Mouse (Mus musculus) c-Kit-positive CD71-positive TER-119-negative erythroid progenitor cells, embryonic 14.5 days (primary cell): Measurements from ENCODE around the gene Cldn7.
"Not testable (repeated sequence)": the region's sequence is repeated elsewhere in the genome, so short reads cannot be mapped to it uniquely, and the experiment has no call there.

Source experiments
- DNase-seq: peaks from one replicate; pipeline ENCODE4 v3.0.0-alpha.2; 2013; ENCODE audit warnings: low read depth

The Cldn7 gene

DNA sequence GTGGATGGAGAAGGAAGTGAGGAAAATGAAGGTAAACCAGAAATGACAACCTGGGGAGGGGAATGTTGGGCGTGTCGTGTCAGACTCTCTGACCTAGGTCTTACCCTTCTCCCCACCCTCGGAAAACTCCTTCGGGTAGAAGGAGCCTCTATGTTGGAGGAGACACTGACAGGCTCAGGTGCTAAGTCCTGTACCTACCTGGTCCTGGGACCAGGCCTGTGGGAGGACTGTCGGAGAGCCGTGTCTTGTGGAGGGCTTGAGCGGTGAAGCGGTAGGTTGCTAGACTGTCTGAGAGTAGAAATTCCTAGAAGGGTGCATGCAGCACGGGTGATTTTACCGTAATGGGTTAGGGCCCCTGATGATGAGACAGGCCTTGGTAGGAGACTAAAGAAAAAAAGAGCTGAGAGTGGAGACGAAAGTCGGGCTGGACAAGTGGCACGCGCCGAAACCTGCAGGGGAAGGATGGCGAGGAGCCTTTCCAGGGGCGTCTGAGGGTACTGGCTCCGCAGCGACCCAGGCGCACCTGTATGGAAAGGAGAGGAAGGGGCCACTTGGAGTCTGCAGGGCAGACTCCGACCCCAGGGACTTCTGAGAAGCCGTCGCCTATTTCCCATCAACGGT, at the start of gene Cldn7:
TSS of gene Cldn7 (plus strand) at position 130 of the 621 bp plus-strand sequence.
- DNase-seq: no peak

GRCm38 (mm10) chr11:69914917-69915430, 49.6 kb upstream of the Cldn7 start:
- DNase-seq: no peak

DNA sequence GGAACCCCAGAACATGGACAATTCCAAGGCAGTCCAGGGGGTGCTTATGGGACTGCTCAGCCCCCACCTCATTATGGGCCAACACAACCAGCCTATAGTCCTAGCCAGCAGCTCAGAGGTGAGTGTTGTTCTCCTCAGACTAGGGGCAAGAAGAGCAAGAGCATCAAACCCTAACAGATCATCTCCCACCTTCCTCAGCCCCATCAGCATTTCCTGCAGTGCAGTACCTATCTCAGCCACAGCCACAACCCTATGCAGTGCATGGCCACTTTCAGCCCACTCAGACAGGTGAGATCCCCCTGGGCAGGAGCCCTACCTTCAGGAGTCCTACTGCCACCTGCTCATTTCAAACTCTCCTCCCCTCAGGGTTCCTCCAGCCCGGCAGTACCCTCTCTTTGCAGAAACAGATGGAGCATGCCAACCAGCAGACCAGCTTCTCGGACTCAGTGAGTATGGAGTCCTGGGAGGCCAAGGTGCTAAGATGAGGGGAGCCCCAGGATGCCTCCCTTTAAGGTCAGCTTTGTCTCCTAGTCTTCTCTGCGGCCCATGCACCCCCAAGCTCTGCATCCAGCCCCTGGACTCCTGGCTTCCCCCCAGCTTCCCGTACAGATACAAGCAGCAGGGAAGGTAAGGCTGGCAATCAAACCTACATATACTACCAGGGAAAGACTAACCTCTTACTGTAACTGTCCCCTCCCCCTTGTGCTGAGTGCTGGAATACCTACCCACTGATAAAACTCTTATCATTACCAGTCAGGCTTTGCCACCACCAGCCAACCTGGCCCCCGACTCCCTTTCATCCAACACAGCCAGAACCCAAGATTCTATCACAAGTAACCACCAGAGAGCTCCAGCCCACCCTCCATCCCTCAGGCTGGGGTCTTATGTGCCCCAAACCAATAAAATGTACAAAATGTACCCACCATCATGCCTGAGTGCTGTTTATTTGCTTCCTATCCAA, 48.6 kb upstream of the Cldn7 start:
- DNase-seq: peak; percentile 80

- DNase-seq: not testable (repeated sequence)
Measured at GRCm38 (mm10) chr11:69916652-69917378, 47.8 kb upstream of the Cldn7 start.

GRCm38 (mm10) chr11:69917379-69917948, 47.1 kb upstream of the Cldn7 start:
- no peak for DNase-seq

- no peak for DNase-seq
Measured at GRCm38 (mm10) chr11:69918118-69918517, 46.5 kb upstream of the Cldn7 start.

DNA sequence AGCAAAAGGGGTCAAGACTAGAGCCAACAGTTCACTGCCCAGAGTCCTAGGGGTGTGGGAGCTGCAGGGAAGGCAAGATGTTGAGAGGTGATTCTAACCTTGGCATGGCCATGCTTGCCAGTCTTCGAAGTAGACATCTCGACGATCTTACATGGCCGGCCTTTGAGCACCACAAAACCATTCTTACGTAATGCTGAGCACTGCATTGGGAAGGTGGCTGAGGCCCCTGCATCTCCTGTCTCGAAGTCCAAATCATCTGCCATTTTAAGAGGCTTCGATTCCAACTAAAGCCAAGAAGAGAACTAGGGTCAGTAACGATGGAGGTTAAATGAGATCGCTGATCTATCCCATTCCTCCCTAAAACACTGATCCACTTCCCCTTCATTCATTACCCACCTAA, 45.5 kb upstream of the Cldn7 start:
- DNase-seq: no peak

GRCm38 (mm10) chr11:69919661-69920265, 44.8 kb upstream of the Cldn7 start:
- DNase-seq: peak; percentile 92

GRCm38 (mm10) chr11:69920266-69921031, 44.1 kb upstream of the Cldn7 start:
- DNase-seq: no peak

- peak; percentile 99 for DNase-seq
Measured at GRCm38 (mm10) chr11:69921114-69922011, 43.2 kb upstream of the Cldn7 start, which contains the start of gene Eif5a. Gene Eif5a, minus strand, starts transcription at chr11:69921958.

GRCm38 (mm10) chr11:69922012-69922756, 42.4 kb upstream of the Cldn7 start:
- DNase-seq: no peak

GRCm38 (mm10) chr11:69922796-69923195, 41.8 kb upstream of the Cldn7 start:
- no peak for DNase-seq

DNA sequence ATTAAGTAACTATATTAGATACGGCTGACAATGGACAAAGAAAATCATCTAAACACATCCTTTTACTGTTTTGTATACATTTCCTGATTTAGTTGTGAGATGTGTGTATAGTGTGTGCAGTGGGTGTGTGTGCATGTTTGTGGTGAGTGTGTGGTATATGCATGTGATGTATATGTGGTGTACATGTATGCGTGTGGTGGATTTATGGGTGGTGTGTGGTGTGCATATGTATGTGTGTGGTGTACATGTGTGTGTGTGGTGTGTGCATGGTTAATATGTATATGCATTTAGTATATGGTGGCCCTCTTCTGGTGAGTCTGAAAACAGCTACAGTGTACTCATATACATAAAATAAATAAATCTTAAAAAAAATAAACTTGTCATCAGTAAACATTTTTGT, 37.1 kb upstream of the Cldn7 start:
- DNase-seq: no peak

DNA sequence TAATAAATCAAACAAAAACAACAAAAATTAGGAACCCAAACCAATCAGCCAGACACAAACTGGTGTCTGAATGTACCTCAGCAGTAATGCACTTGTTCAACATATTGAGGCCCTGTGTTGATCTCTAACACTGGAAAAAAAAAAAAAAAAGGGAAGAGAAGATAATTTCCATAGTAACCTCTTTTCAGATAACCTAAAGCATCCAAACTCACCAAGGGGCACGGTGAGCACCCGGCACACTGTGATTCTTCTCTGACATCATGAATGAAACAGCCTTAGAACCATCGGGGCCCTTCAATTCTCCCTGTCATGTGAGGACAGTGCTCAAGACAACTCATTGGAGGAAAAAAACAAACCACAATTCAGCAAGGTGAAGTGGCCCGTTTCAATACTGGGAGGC, 34.9 kb upstream of the Cldn7 start:
- no peak for DNase-seq

DNA sequence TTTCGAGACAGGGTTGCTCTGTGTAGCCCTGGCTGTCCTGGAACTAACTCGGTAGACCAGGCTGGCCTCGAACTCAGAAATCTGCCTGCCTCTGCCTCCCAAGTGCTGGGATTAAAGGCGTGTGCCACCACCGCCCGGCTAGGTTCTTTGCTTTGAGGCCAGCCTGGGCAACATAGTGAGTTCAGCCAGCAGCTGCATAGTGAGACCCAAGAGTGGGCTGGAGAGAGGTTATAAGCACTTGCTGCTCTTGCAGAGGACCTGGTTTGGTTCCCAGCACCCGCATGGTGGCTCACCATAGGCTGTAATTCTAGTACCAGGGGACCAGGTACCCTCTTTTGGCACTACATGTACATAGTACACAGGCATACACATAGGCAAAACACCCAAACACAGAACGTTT, 34.4 kb upstream of the Cldn7 start:
- DNase-seq: not testable (repeated sequence)

DNA sequence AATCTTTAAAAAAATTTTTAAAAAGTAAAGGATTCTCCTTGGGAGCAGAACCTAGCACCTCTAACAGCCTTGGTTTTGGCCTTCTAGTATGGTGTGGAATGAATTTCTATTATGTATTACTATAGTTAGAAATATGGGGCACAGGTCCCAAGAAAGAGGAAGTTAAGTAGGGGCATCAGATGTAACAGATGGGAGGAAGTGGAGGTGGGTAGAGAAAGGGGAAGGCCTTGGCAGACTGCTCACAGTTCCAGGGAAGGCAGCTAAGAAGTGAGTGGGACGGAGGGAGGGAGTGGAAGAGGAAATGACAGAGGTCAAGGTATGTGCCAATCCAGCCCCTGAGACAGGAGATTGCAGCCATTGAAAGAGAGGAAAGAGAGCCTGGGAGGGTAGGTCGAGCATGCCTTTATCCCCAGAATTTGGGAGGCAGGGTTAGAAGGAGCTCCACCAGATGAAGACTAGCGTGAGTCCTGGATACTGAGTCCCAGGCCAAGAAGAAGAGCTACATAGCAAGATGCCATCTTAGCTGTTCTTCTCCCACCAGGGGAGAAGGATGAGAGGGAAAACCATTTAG, 33.5 kb upstream of the Cldn7 start:
- no peak for DNase-seq

DNA sequence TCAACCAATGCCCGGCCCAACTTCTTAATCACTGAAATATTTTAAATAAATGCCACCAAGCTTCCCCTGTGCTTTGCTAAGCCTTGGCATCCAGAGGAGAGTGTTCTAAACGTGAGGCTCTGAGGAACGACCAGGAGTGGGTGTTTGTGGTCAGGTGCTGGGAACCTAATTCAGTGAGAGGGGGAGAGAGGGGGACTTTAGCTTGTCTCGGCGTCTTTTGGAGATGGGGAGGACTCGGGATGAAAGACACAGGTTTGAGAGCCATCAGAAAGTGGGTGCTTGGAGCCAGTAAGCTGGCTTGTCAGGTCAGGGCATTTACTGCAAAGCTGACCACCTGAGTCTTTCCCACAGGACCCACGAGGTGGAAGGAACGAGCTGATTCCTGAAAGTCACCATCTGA, 32.8 kb upstream of the Cldn7 start:
- DNase-seq: no peak

DNA sequence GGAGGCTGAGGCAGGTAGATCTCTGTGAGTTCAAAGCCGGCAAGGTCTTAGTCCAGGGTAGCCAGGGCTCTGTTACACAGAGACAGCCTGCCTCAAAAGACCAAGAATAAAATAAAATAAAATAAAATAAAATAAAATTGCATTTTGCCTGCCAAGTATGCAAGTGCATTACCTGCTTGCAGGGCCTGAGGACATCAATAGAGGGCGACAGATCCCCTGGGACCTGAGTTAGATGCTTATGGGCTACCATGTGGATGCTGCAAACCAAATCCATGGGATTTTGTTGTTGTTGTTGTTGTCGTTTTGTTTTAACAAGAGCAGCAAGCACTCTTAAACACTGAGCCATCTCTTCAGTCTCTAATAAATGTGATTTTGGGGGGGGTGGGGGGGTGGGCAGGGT, 32.3 kb upstream of the Cldn7 start:
- no peak for DNase-seq

DNA sequence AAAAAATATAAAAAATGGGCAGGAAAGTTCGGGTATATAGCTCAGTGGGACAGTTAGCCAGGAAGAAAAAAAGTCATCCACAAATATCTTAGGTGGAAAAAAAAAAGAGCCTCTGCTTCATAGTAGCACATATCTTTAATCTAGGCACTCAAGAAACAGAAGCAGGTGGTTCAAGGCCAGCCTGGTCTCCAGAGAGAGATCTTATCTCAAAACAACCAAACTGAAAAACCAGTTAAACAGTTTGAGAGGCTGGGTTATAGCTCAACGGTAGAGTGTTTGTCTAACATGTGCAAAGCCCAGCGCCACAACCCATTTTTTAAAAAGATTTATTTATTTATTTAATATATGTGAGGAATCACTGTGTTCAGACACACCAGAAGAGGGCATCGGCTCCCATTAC, 31.5 kb upstream of the Cldn7 start:
- no peak for DNase-seq
